Mouse (Mus musculus): Measurements from ENCODE around the gene Vkorc1l1. TPM values are rescaled to one million over a fixed set of nuclear protein-coding genes. Genes with fewer than 3 reads are reported as not detected.

Gene Vkorc1l1
- polyA plus RNA-seq, 1 experiment from 2014 or later: 26.2 TPM

DNA sequence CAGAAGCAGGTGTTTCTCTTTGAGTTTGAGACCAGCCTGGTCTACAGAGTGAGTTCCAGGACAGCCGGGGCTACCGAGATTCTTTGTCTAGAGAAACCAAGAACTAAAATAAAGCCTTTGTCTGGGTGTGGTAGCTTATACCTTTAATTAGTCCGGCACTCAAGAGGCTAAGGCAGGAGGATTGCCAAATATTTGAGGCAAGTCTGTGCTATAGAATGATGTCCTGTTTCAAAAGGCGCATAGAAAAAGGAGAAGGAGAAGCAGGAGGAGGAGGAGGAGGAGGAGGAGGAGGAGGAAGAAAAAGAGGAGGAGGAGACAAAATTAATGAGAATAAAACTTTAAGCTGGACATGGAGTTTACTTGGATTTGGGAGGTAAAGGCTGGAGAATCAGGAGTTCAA is 21.5 kb downstream of the Vkorc1l1 start:
- no peaks in the 10 kb centered on the region for H3K9me3 ChIP-seq (ENCODE audit: control insufficient read depth, low read length)
- H3K27ac ChIP-seq (ENCODE audit: low read depth, low read length): no peak overlapping the region
- no peak overlapping the region for H3K9ac ChIP-seq (replicated peaks; ENCODE audit: low read depth, low read length)
- no peak for ATAC-seq (ENCODE audit: low read depth)
- no peak overlapping the region for H3K4me3 ChIP-seq (ENCODE audit: low read depth, low read length)
- WGBS: 88% methylated on average over 4 of the region's 4 CpGs
- no peaks in the 10 kb centered on the region for H3K27me3 ChIP-seq (ENCODE audit: control insufficient read depth, insufficient read depth, low read length)
- no peaks in the 10 kb centered on the region for H3K4me1 ChIP-seq (ENCODE audit: control insufficient read depth, insufficient read depth, low read length)
- H3K4me2 ChIP-seq (ENCODE audit: low read depth, low read length): no peak overlapping the region
- no peaks in the 10 kb centered on the region for H3K36me3 ChIP-seq (ENCODE audit: control insufficient read depth, insufficient read depth, low read length)

DNA sequence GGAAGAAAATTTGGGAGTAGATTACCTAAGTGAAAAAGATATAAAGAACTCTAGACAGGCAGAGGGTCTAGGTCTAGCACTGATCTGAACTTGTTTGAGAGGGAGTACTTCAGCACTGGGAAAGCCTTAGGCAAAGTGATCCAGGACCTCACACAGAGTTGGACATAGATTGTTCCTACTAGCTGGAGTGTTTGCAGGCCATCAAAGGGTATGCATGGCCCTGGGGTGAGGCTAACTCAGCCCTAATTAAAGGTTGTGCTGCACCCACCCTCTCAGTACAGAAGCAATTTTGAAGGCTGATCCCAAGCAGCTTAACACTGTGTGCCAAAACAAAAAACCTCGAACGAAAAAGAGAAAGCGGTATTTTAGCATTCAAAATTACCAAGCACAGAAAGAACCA is 24.7 kb downstream of the Vkorc1l1 start:
- H3K4me2 ChIP-seq (ENCODE audit: low read depth, low read length): no peak overlapping the region
- no peak overlapping the region for H3K9ac ChIP-seq (replicated peaks; ENCODE audit: low read depth, low read length)
- 95% methylated on average over 3 of the region's 3 CpGs for WGBS
- no peaks in the 10 kb centered on the region for H3K9me3 ChIP-seq (ENCODE audit: control insufficient read depth, low read length)
- no peak overlapping the region for H3K27ac ChIP-seq (ENCODE audit: low read depth, low read length)
- no peaks in the 10 kb centered on the region for H3K36me3 ChIP-seq (ENCODE audit: control insufficient read depth, insufficient read depth, low read length)
- H3K4me3 ChIP-seq (ENCODE audit: low read depth, low read length): no peak overlapping the region
- no peaks in the 10 kb centered on the region for H3K4me1 ChIP-seq (ENCODE audit: control insufficient read depth, insufficient read depth, low read length)
- H3K27me3 ChIP-seq (ENCODE audit: control insufficient read depth, insufficient read depth, low read length): no peaks in the 10 kb centered on the region
- no peak for ATAC-seq (ENCODE audit: low read depth)

DNA sequence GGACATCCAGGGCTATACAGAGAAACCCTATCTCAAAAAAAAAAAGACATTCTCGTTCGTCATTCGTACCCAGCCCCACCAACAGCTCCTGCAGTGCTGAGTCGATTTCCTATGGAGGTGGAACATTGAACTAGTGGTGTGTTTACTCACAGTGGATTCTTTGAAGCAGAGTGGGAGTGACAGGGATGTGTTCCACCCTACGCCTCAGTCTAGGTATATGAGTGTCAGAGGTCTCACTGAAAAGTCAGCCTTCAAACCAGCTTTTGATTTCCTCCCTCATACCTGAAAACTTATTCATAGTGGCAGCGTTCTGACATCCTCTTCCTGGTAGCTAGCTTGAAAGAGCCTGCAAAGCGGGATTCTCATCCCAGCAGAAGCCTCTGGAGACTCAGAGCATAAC is 26.6 kb downstream of the Vkorc1l1 start:
- Histone ChIP-seq H3K4me1 (ENCODE audit: control insufficient read depth, insufficient read depth, low read length) (no peaks in the 10 kb centered on the region), H3K36me3 (ENCODE audit: control insufficient read depth, insufficient read depth, low read length) (no peaks in the 10 kb centered on the region), H3K9me3 (ENCODE audit: control insufficient read depth, low read length) (no peaks in the 10 kb centered on the region), H3K27ac (ENCODE audit: low read depth, low read length) (no peak overlapping the region), H3K4me3 (ENCODE audit: low read depth, low read length) (no peak overlapping the region), H3K9ac (replicated peaks; ENCODE audit: low read depth, low read length) (no peak overlapping the region), H3K27me3 (ENCODE audit: control insufficient read depth, insufficient read depth, low read length) (no peaks in the 10 kb centered on the region), H3K4me2 (ENCODE audit: low read depth, low read length) (no peak overlapping the region)
- WGBS: 84% methylated on average over 7 of the region's 7 CpGs
- no peak for ATAC-seq (ENCODE audit: low read depth)

DNA sequence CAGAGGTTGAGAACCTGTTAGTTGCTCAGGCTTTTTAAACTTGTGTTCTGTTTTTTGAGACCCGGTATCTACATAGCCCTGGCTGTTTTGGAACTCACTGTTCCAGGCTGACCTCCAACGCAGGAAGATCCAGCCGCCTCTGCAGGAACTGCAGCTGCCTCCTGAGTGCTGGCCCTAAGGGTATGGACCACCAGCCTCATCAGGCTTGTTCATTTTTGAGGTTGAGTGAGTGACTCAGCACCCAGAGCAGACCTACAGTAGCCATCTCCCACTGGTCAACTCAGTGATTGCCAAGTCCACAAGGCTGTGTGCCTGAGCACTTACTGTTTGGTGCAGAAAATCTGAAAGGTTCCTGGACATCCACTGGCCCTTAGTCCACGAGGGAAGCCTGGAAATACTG is 29.7 kb downstream of the Vkorc1l1 start:
- no peaks in the 10 kb centered on the region for H3K4me1 ChIP-seq (ENCODE audit: control insufficient read depth, insufficient read depth, low read length)
- H3K9me3 ChIP-seq (ENCODE audit: control insufficient read depth, low read length): no peaks in the 10 kb centered on the region
- H3K4me3 ChIP-seq (ENCODE audit: low read depth, low read length): no peak overlapping the region
- no peak for ATAC-seq (ENCODE audit: low read depth)
- no peaks in the 10 kb centered on the region for H3K36me3 ChIP-seq (ENCODE audit: control insufficient read depth, insufficient read depth, low read length)
- H3K27me3 ChIP-seq (ENCODE audit: control insufficient read depth, insufficient read depth, low read length): no peaks in the 10 kb centered on the region
- H3K27ac ChIP-seq (ENCODE audit: low read depth, low read length): no peak overlapping the region
- H3K9ac ChIP-seq (replicated peaks; ENCODE audit: low read depth, low read length): no peak overlapping the region
- 91% methylated on average over 4 of the region's 4 CpGs for WGBS
- H3K4me2 ChIP-seq (ENCODE audit: low read depth, low read length): no peak overlapping the region

DNA sequence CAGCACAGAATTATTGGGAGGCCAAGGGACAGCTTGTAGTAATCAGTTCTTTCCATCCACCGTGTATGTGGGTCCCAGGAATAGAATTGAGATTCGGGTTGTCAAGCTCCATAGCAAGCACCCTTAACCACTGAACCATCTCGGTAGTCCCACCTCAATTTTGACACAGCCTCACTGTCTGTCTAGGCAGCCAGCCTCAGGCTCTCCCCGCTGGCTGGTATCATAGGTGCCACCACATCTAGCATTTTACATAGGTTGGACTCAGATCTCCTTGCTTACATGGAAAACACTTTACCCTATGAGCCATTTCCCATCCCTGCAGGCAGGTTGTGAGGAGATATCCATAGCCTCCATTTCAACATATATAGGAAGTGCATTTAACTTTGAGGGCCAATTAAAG is 32.6 kb downstream of the Vkorc1l1 start:
- Histone ChIP-seq H3K36me3 (ENCODE audit: control insufficient read depth, insufficient read depth, low read length) (no peaks in the 10 kb centered on the region), H3K27ac (ENCODE audit: low read depth, low read length) (no peak overlapping the region), H3K27me3 (ENCODE audit: control insufficient read depth, insufficient read depth, low read length) (no peaks in the 10 kb centered on the region), H3K4me3 (ENCODE audit: low read depth, low read length) (no peak overlapping the region), H3K9me3 (ENCODE audit: control insufficient read depth, low read length) (no peaks in the 10 kb centered on the region), H3K4me1 (ENCODE audit: control insufficient read depth, insufficient read depth, low read length) (no peaks in the 10 kb centered on the region), H3K4me2 (ENCODE audit: low read depth, low read length) (no peak overlapping the region), H3K9ac (replicated peaks; ENCODE audit: low read depth, low read length) (no peak overlapping the region)
- 95% methylated on average over 4 of the region's 4 CpGs for WGBS
- no peak for ATAC-seq (ENCODE audit: low read depth)

DNA sequence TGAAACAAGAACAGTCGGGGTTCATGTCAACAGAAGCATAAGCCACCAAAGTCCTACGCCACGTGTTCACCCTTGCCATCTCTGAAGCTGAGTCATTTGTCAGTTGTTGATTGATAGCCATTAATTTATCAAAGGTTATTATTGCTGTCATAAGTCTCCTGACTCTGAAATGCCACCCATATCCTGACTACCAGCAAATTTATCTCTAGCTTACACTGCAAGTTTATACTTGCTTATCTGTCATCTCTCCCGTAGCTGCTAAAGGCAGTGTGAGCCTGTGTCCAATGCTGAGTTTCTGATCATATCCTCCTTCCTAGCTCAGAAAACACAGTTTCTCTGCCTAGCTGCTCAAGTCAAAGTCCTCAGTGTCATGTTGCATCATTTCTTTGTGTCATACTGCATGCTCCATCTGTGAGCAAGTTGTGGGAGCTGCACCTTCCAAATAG is 33.1 kb downstream of the Vkorc1l1 start:
- ATAC-seq (ENCODE audit: low read depth): no peak
- Histone ChIP-seq H3K9ac (replicated peaks; ENCODE audit: low read depth, low read length) (no peak overlapping the region), H3K27ac (ENCODE audit: low read depth, low read length) (no peak overlapping the region), H3K27me3 (ENCODE audit: control insufficient read depth, insufficient read depth, low read length) (no peaks in the 10 kb centered on the region), H3K36me3 (ENCODE audit: control insufficient read depth, insufficient read depth, low read length) (no peaks in the 10 kb centered on the region), H3K4me2 (ENCODE audit: low read depth, low read length) (no peak overlapping the region), H3K9me3 (ENCODE audit: control insufficient read depth, low read length) (no peaks in the 10 kb centered on the region), H3K4me1 (ENCODE audit: control insufficient read depth, insufficient read depth, low read length) (no peaks in the 10 kb centered on the region), H3K4me3 (ENCODE audit: low read depth, low read length) (no peak overlapping the region)
- 87% methylated on average over 4 of the region's 4 CpGs for WGBS

DNA sequence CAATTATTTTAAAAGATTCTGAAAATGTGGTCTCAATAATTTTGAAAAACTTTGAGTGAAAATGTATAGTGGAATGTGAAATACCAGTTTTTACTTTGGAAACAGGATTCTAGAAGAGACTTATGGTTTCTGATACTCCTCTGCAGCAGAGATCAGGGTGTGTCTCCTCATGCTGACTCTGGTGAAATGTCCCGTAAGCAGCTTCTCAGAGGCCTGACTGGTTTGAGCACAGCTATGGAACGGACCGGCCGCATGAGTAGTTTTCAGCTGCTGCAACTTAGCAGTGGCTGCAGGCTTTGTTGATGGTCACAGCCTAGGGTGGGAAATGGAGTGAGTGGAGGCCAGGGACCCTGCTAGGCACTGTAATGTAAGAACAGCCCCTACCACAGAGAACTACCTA is 36.0 kb downstream of the Vkorc1l1 start:
- no peaks in the 10 kb centered on the region for H3K36me3 ChIP-seq (ENCODE audit: control insufficient read depth, insufficient read depth, low read length)
- no peaks in the 10 kb centered on the region for H3K4me1 ChIP-seq (ENCODE audit: control insufficient read depth, insufficient read depth, low read length)
- H3K9me3 ChIP-seq (ENCODE audit: control insufficient read depth, low read length): no peaks in the 10 kb centered on the region
- WGBS: 83% methylated on average over 4 of the region's 4 CpGs
- H3K4me2 ChIP-seq (ENCODE audit: low read depth, low read length): no peak overlapping the region
- ATAC-seq (ENCODE audit: low read depth): no peak
- H3K27ac ChIP-seq (ENCODE audit: low read depth, low read length): no peak overlapping the region
- H3K27me3 ChIP-seq (ENCODE audit: control insufficient read depth, insufficient read depth, low read length): no peaks in the 10 kb centered on the region
- no peak overlapping the region for H3K4me3 ChIP-seq (ENCODE audit: low read depth, low read length)
- H3K9ac ChIP-seq (replicated peaks; ENCODE audit: low read depth, low read length): no peak overlapping the region

DNA sequence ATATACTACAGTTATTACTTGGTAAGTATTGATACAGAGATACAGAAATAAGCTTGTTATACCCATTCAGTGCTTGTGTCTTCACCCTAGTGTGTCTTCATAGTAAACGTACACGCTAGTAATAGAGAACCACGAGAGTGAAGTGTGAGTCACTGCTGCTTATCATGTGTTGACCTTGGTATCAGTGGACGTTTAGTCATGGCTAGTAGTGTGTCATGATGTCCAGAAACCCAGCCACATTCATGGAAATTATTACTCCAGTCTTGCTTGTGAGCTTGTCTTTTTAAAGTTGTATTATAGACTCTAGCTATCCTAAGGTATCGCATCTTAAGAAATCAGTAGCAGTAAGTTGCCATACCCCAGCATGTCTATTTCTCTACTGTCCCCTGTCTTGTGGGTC is 36.8 kb downstream of the Vkorc1l1 start:
- Histone ChIP-seq H3K4me3 (ENCODE audit: low read depth, low read length) (no peak overlapping the region), H3K27ac (ENCODE audit: low read depth, low read length) (no peak overlapping the region), H3K9ac (replicated peaks; ENCODE audit: low read depth, low read length) (no peak overlapping the region), H3K36me3 (ENCODE audit: control insufficient read depth, insufficient read depth, low read length) (0 out of 2 replicates have a peak, but pooled peaks cover 6% of the 10 kb centered on the region), H3K27me3 (ENCODE audit: control insufficient read depth, insufficient read depth, low read length) (no peaks in the 10 kb centered on the region), H3K4me1 (ENCODE audit: control insufficient read depth, insufficient read depth, low read length) (no peaks in the 10 kb centered on the region), H3K9me3 (ENCODE audit: control insufficient read depth, low read length) (no peaks in the 10 kb centered on the region), H3K4me2 (ENCODE audit: low read depth, low read length) (no peak overlapping the region)
- ATAC-seq (ENCODE audit: low read depth): no peak
- 92% methylated on average over 5 of the region's 5 CpGs for WGBS

DNA sequence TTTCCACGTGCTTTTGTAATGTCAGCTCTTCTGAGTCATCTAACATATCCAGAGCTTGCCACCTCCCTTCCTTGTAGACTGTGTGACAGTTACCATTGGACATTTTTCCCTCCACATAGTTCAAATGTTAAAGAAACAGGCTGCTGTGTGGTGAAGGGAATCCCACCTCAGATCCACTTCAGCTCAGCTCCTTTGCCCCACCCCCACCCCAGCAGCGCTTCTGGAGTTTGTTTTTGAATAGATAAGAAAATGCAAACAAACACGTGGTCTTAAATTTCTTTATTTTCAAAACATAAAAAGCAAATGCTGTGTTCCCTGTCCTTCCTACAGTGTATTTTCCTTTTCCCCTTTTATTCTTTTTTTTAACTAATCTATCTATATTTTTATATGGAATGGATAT is 38.4 kb downstream of the Vkorc1l1 start:
- Histone ChIP-seq H3K9me3 (ENCODE audit: control insufficient read depth, low read length) (no peaks in the 10 kb centered on the region), H3K27me3 (ENCODE audit: control insufficient read depth, insufficient read depth, low read length) (no peaks in the 10 kb centered on the region), H3K4me2 (ENCODE audit: low read depth, low read length) (no peak overlapping the region), H3K36me3 (ENCODE audit: control insufficient read depth, insufficient read depth, low read length) (0 out of 2 replicates have a peak, but pooled peaks cover 7% of the 10 kb centered on the region), H3K4me1 (ENCODE audit: control insufficient read depth, insufficient read depth, low read length) (no peaks in the 10 kb centered on the region), H3K27ac (ENCODE audit: low read depth, low read length) (no peak overlapping the region), H3K9ac (replicated peaks; ENCODE audit: low read depth, low read length) (no peak overlapping the region), H3K4me3 (ENCODE audit: low read depth, low read length) (no peak overlapping the region)
- WGBS: 91% methylated on average over 3 of the region's 3 CpGs
- no peak for ATAC-seq (ENCODE audit: low read depth)

DNA sequence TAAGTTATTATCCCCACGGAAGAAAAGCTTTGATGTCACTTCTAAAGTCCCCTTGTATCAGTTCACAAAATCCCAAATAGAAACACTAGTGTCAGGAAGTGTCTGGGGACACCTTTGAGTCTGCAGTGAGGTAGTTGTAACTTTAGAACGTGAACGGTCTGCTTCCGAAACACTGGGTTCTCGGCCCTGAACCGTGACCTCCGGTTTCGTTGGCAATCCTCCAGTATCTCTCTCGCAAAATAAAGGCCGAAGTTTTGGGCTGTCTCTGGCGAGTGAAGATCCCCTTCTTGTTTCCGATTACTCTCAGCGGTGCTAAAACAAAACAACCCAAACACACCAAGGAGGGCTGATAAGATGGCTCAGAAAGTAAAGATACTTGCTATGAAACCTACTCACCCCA is 47.6 kb downstream of the Vkorc1l1 start:
- 80% methylated on average over 13 of the region's 13 CpGs for WGBS
- H3K27ac ChIP-seq (ENCODE audit: low read depth, low read length): no peak overlapping the region
- H3K36me3 ChIP-seq (ENCODE audit: control insufficient read depth, insufficient read depth, low read length): no peaks in the 10 kb centered on the region
- no peak for ATAC-seq (ENCODE audit: low read depth)
- H3K9ac ChIP-seq (replicated peaks; ENCODE audit: low read depth, low read length): no peak overlapping the region
- H3K4me3 ChIP-seq (ENCODE audit: low read depth, low read length): no peak overlapping the region
- H3K4me1 ChIP-seq (ENCODE audit: control insufficient read depth, insufficient read depth, low read length): no peaks in the 10 kb centered on the region
- H3K9me3 ChIP-seq (ENCODE audit: control insufficient read depth, low read length): no peaks in the 10 kb centered on the region
- no peak overlapping the region for H3K4me2 ChIP-seq (ENCODE audit: low read depth, low read length)
- no peaks in the 10 kb centered on the region for H3K27me3 ChIP-seq (ENCODE audit: control insufficient read depth, insufficient read depth, low read length)

Data from neural tube, embryonic 14.5 days (tissue).